Mouse (Mus musculus): ENCODE measurements at regions not wholly inside any gene's neighbourhood (a gene's known extent, or its start where the extent isn't known, plus 50 kb on each side); places are given as distances from the start of the nearest gene placed in this dataset.

- DNase-seq: no peak
Measured at GRCm38 (mm10) chr13:99573021-99573420, 56.7 kb upstream of the Map1b start.

GRCm38 (mm10) chr13:99572381-99572780, 56.0 kb upstream of the Map1b start:
- no peak for DNase-seq
